Mouse (Mus musculus) thymus, postnatal 36 days (tissue): ENCODE results near the gene Cenps.
A peak's percentile ranks its signal among the peaks of the same experiment; 100 is the strongest.
"Not testable (repeated sequence)": the region's sequence is repeated elsewhere in the genome, so short reads cannot be mapped to it uniquely, and the experiment has no call there.

Experiments used
- DNase-seq, 2 experiments: peaks; one replicate each; pipeline ENCODE4 v3.0.0; 2022; ENCODE audit warnings: mixed read lengths in 2 of 2

Cenps gene

GRCm38 (mm10) chr4:149103875-149104561 lies 33.4 kb downstream of the Cenps start, which contains the start of gene Dffa:
Gene Dffa (plus strand): TSS chr4:149104146.
- DNase-seq, result peak; percentile 92

- no peak for DNase-seq
Observed at GRCm38 (mm10) chr4:149101456-149101855, 36.0 kb downstream of the Cenps start.

- not testable (repeated sequence) for DNase-seq
Observed at GRCm38 (mm10) chr4:149100449-149100848, 37.0 kb downstream of the Cenps start.

- peak; percentile 88 to 90 for DNase-seq
Observed at GRCm38 (mm10) chr4:149099369-149100017, 37.9 kb downstream of the Cenps start, which contains the start of gene Pex14. Gene Pex14 (minus strand): TSS chr4:149099876.

GRCm38 (mm10) chr4:149098571-149098970 lies 38.9 kb downstream of the Cenps start:
- DNase-seq, result no peak

- DNase-seq, result no peak
Observed at GRCm38 (mm10) chr4:149097956-149098355, 39.5 kb downstream of the Cenps start.

GRCm38 (mm10) chr4:149091364-149091763 lies 46.1 kb downstream of the Cenps start:
- no peak for DNase-seq

- DNase-seq, result no peak
Observed at GRCm38 (mm10) chr4:149085381-149085780, 52.0 kb downstream of the Cenps start.

- DNase-seq, result no peak
Observed at GRCm38 (mm10) chr4:149081528-149081927, 55.9 kb downstream of the Cenps start.

GRCm38 (mm10) chr4:149080111-149080510 lies 57.3 kb downstream of the Cenps start:
- DNase-seq, result no peak

GRCm38 (mm10) chr4:149079629-149080028 lies 57.8 kb downstream of the Cenps start:
- DNase-seq, result no peak

GRCm38 (mm10) chr4:149078261-149078660 lies 59.2 kb downstream of the Cenps start:
- DNase-seq, result no peak
